Mouse (Mus musculus): ENCODE results near the gene Axl.
A peak's percentile ranks its signal among the peaks of the same experiment; 100 is the strongest.
"Not testable (repeated sequence)": the region's sequence is repeated elsewhere in the genome, so short reads cannot be mapped to it uniquely, and the experiment has no call there.

Axl gene

GRCm38 (mm10) chr7:25753643-25754438 is 34.7 kb downstream of the Axl start:
- peak in 1 of 2 experiments; percentile 44 for DNase-seq (ENCODE audit: low spot score in 2 of 2)

GRCm38 (mm10) chr7:25753076-25753475 is 35.4 kb downstream of the Axl start:
- DNase-seq (ENCODE audit: low spot score in 2 of 2), result no peak

- no peak for DNase-seq (ENCODE audit: low spot score in 2 of 2)
These were observed 41.7 kb downstream of the Axl start for GRCm38 (mm10) chr7:25746844-25747243.

GRCm38 (mm10) chr7:25738277-25738676 is 50.2 kb downstream of the Axl start:
- no peak for DNase-seq (ENCODE audit: low spot score in 2 of 2)

GRCm38 (mm10) chr7:25736920-25737319 is 51.6 kb downstream of the Axl start:
- DNase-seq (ENCODE audit: low spot score in 2 of 2), result no peak

- DNase-seq (ENCODE audit: low spot score in 2 of 2), result no peak
These were observed 53.5 kb downstream of the Axl start for GRCm38 (mm10) chr7:25734991-25735390.

- DNase-seq (ENCODE audit: low spot score in 2 of 2), result no peak
These were observed 57.0 kb downstream of the Axl start for GRCm38 (mm10) chr7:25731294-25732055.

GRCm38 (mm10) chr7:25729862-25730261 is 58.6 kb downstream of the Axl start:
- no peak for DNase-seq (ENCODE audit: low spot score in 2 of 2)

- DNase-seq (ENCODE audit: low spot score in 2 of 2), result no peak
These were observed 59.1 kb downstream of the Axl start for GRCm38 (mm10) chr7:25729396-25729795.

GRCm38 (mm10) chr7:25727800-25728199 is 60.7 kb downstream of the Axl start:
- no peak for DNase-seq (ENCODE audit: low spot score in 2 of 2)

- no peak for DNase-seq (ENCODE audit: low spot score in 2 of 2)
These were observed 62.6 kb downstream of the Axl start for GRCm38 (mm10) chr7:25725886-25726285.

GRCm38 (mm10) chr7:25721776-25722175 is 66.7 kb downstream of the Axl start:
- not testable (repeated sequence) for DNase-seq (ENCODE audit: low spot score in 2 of 2)

- DNase-seq (ENCODE audit: low spot score in 2 of 2), result no peak
These were observed 67.7 kb downstream of the Axl start for GRCm38 (mm10) chr7:25720760-25721159.

GRCm38 (mm10) chr7:25719761-25720610 is 68.5 kb downstream of the Axl start:
- peak in 1 of 2 experiments; percentile 73 for DNase-seq (ENCODE audit: low spot score in 2 of 2)

GRCm38 (mm10) chr7:25718788-25719417 is 69.6 kb downstream of the Axl start, which contains the start of gene Ccdc97:
Ccdc97 (minus strand) TSS chr7:25719088.
- peak; percentile 92 to 93 for DNase-seq (ENCODE audit: low spot score in 2 of 2)

GRCm38 (mm10) chr7:25717478-25717877 is 71.0 kb downstream of the Axl start:
- no peak for DNase-seq (ENCODE audit: low spot score in 2 of 2)

GRCm38 (mm10) chr7:25715731-25716271 is 72.7 kb downstream of the Axl start:
- no peak for DNase-seq (ENCODE audit: low spot score in 2 of 2)

- no peak for DNase-seq (ENCODE audit: low spot score in 2 of 2)
These were observed 73.9 kb downstream of the Axl start for GRCm38 (mm10) chr7:25714581-25714980.

GRCm38 (mm10) chr7:25712801-25713200 is 75.7 kb downstream of the Axl start:
- DNase-seq (ENCODE audit: low spot score in 2 of 2), result no peak

GRCm38 (mm10) chr7:25711731-25712197 is 76.7 kb downstream of the Axl start:
- no peak for DNase-seq (ENCODE audit: low spot score in 2 of 2)

- no peak for DNase-seq (ENCODE audit: low spot score in 2 of 2)
These were observed 77.3 kb downstream of the Axl start for GRCm38 (mm10) chr7:25711165-25711564.

Measured in frontal cortex, postnatal 14 days (tissue).